Mouse (Mus musculus) urinary bladder, postnatal 10 days (tissue): ENCODE results near the gene Rxra.
A peak's percentile ranks its signal among the peaks of the same experiment; 100 is the strongest.

Experiments
- DNase-seq: peaks from one replicate; pipeline ENCODE4 v3.0.0; 2022; ENCODE audit warnings: low spot score

The Rxra gene

DNA sequence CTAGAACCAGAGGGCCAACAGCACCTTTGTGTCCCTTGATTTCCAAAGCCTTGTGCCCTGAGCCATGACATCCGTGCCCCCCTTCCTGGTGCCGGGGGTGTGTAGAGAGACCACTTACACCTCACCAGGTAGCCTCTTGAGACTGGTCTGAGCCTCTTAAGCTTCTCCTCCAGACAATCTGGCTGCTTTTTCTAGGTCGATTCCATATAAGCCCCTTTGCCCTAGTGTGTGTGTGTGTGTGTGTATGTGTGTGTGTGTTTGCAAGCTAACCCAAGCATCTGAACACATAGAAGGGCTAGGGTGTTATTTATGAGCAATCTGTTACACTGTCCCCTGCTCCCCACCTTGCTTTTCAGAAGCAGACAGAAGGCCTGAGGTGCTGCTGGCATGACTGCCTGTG, 62.2 kb downstream of the Rxra start:
- DNase-seq: no peak

DNA sequence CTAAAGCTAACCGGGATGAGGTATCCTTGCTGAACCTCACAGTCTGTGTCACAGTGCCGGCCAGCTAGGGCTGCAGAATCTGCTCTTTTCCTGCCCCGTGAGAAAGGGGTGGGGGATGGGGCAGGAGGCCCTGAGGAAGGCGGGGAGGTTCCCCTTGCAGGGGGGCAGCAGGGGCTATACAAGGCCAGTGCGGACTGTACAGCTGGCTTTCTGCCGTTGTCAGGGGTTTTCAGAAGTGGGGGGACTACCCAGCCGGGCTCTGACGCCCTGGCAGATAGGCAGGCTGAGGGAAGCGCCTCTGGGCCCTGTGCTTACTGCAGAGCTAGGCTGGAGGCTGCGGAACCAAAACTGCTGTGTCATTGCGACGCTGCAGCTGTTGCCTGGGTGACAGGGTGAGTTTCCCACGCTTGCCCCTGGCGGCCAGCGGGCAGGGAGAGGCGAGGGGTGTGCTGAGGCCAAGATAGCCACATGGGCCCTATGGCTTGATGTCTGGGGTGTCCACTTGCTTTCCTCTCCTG, 63.9 kb downstream of the Rxra start:
- DNase-seq: no peak

DNA sequence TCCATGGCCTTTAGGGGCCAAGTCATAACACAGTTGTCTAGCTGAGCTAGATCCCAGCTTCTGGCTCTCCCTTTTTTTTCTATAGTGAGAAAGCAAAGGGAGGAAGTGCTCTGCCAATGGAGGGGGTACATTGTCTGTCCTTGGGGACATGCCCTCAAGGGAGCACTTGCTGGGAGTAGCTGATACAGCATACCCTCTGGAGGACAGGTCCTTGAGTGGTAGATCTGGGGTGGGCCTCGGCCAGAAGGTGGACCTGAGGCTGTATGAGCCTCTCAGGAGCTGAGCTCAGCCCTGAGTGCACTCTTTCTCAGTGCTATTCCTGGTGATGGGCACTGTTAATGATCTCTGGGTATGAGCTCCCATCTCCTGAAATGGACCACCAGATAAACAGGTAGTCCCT, 66.9 kb downstream of the Rxra start:
- DNase-seq: no peak

DNA sequence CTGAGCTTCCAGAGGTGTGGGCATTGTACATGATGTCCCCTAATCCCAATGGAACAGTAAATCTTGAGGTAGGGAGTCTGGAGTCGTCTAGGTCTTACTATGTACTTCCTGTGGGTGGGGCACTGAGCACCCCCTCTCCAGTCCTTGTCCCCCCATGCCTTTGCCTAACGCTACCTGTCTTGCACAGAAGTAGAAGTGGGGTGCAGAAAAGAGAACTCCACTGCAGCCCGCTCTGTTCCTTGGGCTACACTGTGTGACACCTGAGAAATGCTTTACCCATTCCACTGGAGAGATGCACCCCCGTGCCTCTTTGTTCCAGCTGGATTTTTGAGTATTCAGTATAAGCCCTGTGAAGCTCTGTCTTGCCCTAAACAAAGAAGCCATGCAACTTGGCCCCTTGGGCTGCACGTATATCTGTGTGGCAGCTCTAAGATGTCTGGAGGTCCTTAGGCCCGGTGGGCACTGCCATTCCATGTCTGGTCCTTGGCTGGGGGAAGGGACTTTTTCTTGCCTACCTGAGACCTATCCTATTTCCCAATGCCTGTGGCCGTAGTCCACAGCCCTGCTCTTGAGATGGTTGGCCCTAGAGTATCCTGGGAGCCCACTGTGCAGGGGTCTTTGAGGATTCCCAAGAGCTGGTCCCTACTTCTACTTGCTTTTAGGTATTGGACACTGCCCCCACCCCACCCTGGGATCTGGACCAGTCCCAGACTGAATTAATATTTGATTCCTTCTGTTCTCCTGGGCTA, 67.8 kb downstream of the Rxra start:
- no peak for DNase-seq

DNA sequence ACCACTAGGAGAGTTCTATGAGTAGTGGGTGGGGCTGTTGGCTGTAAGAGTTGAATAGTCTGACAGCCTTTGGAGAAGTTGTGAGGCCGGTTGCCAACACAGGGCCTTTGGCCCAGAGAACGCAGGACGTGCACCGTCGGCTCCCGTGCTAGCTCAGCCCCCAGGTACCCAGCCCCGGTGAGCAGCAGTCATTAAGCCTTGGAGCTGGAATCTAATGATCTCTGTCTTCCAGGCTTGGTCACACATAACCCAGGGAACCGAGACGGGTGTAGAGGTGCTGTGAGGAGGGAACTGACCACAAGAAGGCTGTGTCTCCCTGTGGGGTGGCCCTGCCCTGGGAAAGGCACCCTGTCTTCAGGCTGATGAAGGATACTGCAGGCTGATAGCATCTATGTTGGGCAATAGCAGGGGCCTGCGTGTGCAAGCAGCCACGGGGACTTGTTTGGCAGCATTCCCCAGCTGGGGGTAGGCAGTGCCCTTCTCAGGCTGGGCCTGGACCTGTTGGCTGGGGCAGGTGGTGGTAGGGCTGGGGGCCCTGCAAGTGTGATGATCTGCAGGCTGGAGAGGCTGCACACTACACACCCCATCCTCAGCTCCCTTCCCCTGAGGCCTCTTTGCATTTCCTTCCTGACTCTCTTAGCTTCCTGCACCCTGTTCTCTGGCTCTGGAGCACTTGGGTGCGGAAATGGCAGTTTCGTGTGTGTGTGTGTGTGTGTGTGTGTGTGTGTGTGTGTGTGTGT, 68.5 kb downstream of the Rxra start:
- DNase-seq: peak; percentile 42

DNA sequence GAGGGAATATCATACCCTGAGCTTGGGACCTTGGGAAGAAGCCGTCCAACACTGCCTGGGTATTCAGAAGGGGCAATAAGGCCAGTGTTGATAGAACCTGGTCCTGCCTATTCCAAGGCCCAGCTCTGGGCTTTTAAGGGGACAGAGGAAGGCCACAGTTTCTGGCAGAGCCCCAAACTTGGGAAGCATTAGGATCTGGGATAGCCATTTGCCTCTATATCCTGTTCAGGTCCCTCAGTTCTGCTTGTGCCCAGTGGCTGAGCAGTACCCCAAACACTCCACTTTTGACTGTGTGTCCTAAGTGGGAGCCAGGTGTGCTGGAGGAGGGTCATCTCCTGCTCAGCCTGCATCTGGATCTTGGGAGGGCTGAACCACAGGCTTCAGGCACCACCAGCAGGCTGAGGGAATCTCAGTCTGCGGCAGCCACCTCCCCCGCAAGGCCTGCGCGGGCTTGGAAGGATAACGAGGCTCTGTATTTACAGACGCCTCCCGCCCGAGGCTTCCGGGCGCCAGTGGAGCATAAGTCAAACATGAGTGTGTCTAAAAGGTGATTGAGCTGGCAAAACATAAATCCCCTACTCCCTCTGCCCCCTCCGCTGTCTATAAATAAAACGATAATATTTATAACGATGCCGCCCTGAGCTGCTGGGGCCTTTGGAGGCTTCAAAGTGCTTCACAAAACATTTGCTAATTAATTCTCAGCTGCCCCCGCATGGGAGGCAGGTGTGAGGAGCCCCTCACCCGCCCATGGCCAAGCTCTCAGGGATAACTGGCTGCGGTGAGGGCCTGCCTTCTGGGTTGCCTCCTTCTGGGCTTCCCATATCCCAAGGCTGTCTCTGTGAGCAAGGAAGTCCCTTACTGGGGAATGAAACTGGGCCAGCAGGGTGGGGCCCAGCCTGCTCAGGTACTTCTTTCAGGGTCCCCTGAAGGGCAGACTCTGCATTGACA, 69.7 kb downstream of the Rxra start:
- no peak for DNase-seq

DNA sequence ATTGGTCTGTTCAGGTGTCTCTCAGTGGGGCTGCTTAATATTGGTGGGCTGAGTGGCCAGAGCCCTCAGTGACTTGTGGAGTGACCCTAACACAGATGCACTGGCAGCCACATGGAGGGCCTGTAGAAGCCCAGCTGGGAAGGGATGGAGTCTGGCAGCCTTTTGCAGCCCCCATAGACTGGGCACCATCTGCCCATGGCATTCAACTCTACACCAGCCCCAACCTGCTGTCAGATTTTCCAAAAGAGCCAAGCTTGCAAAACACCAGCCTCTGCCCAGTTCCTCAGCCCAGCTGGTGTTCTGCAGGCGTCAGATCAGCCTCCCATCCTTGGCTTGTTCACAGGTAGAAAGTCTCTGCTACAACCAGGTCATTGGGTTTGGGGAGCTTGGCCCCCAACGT, 70.6 kb downstream of the Rxra start:
- no peak for DNase-seq

DNA sequence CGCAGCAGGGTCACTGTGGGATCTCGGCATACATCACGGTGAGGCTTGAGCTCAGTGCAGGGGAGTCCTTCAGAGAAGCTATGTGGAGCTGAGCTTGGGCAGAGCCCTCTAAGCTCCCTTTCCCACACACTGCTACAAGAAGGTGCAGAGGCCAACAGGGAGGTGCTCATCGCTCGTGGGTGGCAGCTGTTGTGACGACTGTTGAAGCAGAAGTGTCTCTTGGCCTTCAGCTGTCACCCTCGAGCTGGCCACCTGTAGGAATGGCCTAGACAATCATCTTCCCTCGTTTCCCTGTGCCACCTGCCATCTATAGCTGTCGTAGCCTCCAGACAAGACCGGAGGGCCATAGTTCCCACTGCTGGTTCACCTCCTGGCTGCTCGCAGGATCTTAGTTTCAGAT, 72.7 kb downstream of the Rxra start:
- no peak for DNase-seq

DNA sequence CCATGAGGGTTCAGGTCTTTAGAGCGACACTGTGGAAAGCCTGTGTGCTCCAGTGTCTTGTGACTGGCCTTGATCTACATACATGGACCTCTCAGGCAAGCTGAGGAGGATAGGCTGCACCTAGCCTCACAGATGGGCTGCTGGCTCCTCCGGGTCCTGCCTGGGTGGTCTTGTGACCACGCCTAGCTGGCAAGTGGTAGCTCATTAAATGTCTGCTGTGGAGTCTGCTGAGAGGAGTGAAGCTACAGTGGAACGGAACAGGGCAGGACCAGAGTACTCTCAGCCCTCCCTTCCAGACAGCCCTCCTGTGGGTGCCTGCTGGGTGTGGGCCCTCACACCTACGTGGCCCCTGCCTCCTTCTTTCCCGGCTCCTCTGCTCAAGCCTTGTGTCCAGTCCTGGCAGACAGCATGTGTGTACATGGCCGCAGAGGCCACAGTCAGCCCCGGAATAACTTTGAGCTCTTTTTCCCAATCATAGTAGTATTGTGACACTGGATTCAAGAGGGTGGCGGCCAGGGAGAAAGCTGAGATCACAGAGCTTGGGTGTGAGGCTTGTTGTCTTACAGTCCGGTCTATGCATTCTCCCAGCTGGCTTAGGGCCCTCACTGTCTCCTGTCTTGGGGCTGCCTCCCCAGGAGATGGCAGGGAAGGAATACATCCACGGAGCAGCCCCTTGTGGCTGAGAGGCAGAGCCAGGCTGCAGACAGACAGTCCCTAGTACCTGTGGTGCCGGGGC, 74.3 kb downstream of the Rxra start:
- no peak for DNase-seq

DNA sequence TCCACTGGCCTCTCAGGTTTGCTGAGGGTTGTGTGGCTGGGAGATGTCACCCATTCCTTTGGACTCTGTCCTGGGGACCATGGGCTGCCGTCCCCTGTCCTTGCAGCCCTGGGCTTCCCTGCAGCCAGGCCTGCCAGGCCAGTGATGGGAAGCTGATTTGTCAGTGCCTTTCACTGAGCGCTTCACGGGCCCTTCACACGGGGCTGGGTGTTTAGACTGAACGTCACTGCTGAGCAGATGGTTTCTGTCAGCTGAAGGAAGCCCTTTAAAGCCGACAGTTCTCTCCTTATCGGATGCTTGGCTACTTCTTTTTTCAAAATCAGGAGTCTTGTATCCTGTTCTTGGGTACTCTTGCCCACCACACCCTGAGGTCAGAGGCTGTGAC, 74.9 kb downstream of the Rxra start:
- no peak for DNase-seq

DNA sequence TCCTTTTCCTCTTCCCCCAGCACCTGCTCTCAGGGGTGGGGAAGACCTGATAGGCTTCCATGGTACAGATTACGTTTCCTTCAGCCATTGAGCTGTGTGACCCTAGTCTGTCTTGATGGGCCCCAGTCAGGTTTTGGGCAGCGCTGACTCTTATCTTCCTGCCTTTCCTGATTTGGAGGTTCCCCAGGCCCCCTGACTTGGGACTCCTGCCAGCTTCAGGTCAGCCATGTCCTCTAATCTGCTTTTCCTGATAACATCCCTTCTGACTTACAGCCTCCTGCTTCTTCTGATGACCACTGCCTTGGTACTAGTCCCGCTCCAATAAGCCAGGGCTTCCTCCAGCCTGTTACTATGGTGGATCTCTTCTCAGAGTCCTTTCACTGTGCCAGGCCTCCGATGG, 75.6 kb downstream of the Rxra start:
- no peak for DNase-seq

DNA sequence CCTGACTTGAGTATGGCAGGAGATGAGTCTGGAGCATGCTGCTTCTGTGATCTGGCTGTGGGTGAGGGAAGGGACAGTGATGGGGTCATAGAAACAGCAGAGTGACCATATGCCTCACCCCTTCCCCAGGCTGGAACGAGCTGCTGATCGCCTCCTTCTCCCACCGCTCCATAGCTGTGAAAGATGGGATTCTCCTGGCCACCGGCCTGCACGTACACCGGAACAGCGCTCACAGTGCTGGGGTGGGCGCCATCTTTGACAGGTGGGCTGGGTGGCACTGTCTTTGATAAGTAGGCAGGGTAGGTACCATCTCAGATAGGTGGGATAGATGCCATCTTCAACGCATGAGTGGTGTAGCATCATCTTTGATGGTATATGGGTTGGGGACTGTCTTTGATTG, 77.9 kb downstream of the Rxra start:
- no peak for DNase-seq

DNA sequence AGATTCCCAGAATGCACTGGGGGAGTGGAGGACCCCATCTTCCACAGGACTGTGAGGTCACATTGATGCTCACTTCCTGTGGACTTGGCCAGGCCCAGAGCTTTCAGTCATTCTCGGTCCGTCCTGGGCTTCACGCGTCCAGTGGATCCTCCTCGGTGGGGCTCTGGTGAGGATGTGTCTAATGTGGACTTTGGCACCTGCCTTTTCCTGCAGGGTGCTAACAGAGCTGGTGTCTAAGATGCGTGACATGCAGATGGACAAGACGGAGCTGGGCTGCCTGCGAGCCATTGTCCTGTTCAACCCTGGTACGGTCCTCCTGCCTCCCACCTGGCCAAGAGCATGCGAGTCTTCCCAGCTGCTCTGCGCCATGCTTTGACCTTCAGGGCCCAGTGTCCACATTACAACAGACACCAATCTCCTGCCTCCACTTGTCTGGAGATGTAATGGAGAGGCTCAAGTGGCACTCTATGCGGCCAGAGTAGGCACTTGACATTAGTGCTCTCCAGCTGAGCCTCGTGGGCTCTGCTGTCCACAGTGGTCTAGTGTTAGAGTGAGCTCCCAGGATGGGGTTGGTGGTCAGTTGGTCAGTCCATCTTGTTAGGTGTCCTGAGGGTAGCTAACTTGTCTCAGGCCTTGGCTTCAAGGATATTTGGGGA, 79.9 kb downstream of the Rxra start:
- no peak for DNase-seq

DNA sequence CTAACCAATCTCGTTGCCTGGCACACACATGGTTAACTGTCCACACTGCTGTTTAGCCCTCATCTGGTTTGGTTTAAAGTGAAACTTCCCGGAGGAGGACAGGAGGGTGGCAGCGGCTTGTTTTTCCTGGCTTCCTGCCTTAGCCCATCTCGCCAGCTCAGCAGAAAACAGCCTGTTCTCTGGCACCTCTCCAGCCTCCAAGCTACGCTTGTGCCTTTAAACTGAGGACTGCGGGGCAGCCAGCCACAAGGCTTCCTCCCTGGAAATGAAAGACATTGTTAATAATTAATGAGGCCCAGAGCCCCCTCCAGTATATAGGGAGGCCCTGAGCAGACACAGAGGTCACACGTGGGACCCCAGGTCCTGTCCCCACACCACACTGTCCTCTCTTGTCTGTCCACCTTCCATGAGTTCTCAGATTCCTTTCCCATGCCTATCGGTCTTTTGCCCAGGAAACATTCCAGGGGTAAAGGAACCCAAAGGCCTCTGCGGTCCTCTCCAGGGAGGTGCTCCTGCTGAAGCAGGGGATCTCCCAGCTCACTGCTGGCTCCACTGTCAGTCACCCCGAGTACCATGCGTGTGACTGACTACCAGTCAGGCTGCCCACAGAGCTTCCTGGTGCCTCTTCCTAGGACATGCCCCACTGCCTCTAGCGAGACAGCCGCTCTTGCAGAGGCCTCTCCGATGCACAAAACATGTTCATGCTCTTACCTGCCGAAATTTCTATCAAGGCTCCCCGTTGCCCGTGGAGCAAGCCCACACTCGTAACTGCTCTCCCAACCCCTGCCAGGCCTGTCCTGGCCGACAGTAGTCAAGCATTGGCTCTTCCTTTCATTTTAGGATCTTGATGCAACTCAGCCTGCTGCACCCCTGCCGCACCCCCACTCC, 82.4 kb downstream of the Rxra start:
- peak; percentile 75 for DNase-seq

DNA sequence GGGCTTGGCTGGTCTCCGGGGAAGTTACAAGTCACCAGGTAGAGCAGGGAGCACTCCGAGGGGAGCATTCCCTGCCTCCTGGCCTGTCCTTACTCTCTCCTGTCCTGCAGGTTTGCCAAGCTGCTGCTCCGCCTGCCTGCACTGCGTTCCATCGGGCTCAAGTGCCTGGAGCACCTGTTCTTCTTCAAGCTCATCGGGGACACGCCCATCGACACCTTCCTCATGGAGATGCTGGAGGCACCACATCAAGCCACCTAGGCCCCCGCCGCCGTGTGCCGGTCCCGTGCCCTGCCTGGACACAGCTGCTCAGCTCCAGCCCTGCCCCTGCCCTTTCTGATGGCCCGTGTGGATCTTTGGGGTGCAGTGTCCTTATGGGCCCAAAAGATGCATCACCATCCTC, 83.2 kb downstream of the Rxra start:
- DNase-seq: no peak

DNA sequence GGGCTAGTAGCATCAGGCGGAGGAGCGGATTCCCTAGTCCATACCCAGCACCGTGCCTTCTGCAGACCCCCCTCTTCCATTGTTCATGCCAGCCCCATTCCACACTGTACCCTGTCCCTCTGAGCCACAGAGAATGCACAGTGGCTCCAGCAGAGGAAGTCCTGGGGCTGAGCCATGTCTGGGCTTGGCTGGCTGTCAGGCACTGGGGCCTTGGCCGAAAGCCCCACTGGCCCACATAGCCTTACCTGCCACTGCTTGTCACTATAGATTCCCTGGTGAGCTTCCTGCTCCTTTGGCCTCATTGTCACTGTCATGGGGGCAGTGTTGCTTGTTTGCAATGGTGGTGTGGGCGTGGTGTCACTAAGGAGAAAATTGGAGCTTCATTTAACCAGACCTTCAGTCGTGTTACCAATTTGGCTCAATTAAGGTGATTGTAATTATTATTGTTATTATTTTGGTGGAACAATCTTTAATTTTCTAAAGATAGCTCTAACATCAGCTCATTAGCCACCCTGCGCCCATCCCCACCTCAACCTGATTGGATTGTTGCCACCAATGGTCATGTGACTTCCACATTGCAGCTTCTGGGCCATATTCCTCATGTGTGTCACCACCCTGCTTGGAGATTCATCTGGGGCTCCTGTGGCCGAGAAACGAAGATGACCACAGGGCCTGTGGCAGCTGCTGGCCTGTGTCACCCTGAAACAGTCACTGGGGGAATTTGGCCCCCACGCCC, 85.2 kb downstream of the Rxra start:
- no peak for DNase-seq

DNA sequence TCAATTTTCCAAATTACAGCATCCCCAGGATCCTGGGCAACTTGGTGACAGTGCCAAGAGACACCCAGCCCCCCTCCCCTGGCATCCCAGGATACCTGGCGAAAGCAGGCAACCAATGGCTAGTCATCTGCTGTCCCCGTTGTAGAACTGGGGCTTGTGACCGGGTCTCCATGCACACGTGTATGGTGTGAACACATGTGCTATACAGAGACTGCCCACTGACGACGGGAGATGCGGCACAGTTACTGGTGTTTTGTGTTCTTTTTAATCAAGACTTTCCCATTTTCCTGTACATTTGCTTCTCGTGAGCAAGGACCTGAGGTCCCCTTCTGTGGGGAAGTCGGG, 85.7 kb downstream of the Rxra start:
- DNase-seq: no peak

DNA sequence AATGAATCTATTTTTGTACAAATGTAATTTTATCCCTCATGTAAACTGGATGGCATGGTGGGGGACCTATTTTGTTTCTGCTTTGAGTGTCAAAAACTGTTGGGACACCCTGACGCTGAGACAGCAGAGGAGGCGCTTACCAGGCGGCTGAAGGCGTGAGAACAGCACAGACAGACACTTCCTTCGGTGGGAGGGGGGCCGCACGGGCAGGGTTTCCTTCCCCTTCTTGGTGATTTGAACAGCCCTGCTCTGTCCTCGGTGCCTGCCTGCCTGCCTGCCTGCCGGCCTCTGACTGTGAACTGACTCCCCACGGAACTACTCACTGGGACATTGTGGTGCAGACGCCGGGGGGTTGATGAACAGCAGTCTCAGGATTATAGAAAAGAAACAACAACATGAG, 86.3 kb downstream of the Rxra start:
- no peak for DNase-seq

DNA sequence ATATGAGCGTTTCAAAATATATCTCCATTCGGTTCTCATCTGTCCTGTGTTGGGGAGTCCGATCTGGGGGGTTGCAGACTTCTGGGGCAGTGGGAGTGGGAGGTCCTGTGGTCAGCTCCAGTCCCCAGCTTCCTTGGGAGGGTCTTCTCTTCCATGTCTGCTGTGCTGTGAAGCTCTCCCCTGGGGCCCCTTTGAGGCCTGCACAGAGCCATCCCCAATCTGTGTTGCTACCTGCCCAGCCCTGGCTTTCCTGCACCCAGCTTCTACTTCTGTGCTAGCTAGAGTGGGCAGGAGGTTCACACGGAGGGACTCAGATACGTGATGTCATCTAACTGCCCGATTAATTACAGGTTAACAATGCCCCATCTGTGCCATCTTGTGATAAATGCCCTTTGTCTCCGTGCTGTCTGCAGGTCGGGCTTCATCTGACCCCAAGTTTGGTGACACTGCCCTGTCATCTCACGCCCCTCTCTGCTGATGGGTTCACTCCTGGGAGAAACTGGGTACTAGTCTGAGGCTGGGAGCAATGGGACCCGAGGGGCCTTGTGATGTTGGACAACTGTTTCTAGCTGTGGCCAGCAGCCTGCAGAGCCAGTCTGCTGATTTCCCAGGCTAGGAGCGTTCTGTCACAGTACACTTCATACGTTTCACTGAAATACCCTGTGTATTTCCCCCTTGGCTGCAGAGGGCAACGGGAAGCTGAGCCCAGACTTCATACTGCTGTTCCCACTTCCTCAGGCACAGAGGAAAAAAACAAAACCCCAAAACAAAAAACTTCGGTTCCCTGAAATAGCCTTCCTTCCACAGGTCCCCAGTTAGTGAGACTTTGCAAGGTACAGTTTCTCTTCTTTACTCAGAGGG, 86.9 kb downstream of the Rxra start:
- no peak for DNase-seq
